Mouse (Mus musculus): ENCODE data around the gene Chd8. TPM values are rescaled to one million over a fixed set of nuclear protein-coding genes. Genes with fewer than 3 reads are reported as not detected.

Chd8 gene
- total RNA-seq, 2 experiments from 2014 or later, result 38.6 to 43.2 TPM

GRCm38 (mm10) chr14:52225972-52226371, 31.6 kb downstream of the Chd8 start:
- DNase-seq, result no peak
- intact Hi-C loops (cut with DNase I), result loop anchor here (5.0 kb wide), 1 partner anchor 54 kb away; no protein-coding TSS in a partner anchor

GRCm38 (mm10) chr14:52217261-52217660, 40.3 kb downstream of the Chd8 start:
- DNase-seq, result no peak
- intact Hi-C loops (cut with DNase I), result loop anchor here (1.0 kb wide), 1 partner anchor 16 kb away; no protein-coding TSS in a partner anchor

GRCm38 (mm10) chr14:52199412-52199811, 58.2 kb downstream of the Chd8 start:
- intact Hi-C loops (cut with DNase I), result loop anchor here (5.0 kb wide), 3 partner anchors 97 to 217 kb away; partner anchors contain the start of genes Arhgef40, Hnrnpc and Zfp219
- no peak for DNase-seq

GRCm38 (mm10) chr14:52198141-52198540, 59.4 kb downstream of the Chd8 start:
- intact Hi-C loops (cut with DNase I), result loop anchor here (5.0 kb wide), 3 partner anchors 96 to 216 kb away; partner anchors contain the start of genes Arhgef40, Hnrnpc and Zfp219
- DNase-seq, result no peak

- DNase-seq, result peak; percentile 79 to 90
Observed at GRCm38 (mm10) chr14:52197156-52197878, 60.3 kb downstream of the Chd8 start, which contains the start of gene Supt16. Gene Supt16, minus strand, starts transcription at chr14:52197416.

GRCm38 (mm10) chr14:52196230-52197155, 61.1 kb downstream of the Chd8 start:
- intact Hi-C loops (cut with DNase I), result loop anchor here (5.0 kb wide), 3 partner anchors 94 to 214 kb away; partner anchors contain the start of genes Arhgef40, Hnrnpc and Zfp219
- peak in 1 of 2 experiments; percentile 16 for DNase-seq

More at GRCm38 (mm10) chr14:52197156-52197878, 60.3 kb downstream of the Chd8 start, which contains the start of gene Supt16:
- intact Hi-C loops (cut with DNase I), result loop anchor here (5.0 kb wide), 3 partner anchors 95 to 215 kb away; partner anchors contain the start of genes Arhgef40, Hnrnpc and Zfp219

- intact Hi-C loops (cut with DNase I), result loop anchor here (2.0 to 5.0 kb wide), 4 partner anchors 75 to 213 kb away; partner anchors contain the start of genes Arhgef40, Hnrnpc and Zfp219
Observed at GRCm38 (mm10) chr14:52195691-52196090, 61.9 kb downstream of the Chd8 start.

GRCm38 (mm10) chr14:52190740-52191359, 66.7 kb downstream of the Chd8 start:
- intact Hi-C loops (cut with DNase I), result no loop called here
- peak in 1 of 2 experiments; percentile 18 for DNase-seq

More at GRCm38 (mm10) chr14:52195691-52196090, 61.9 kb downstream of the Chd8 start:
- DNase-seq, result peak; percentile 18 to 39

GRCm38 (mm10) chr14:52189519-52189918, 68.1 kb downstream of the Chd8 start:
- no peak for DNase-seq
- intact Hi-C loops (cut with DNase I), result no loop called here

- DNase-seq, result no peak
- intact Hi-C loops (cut with DNase I), result no loop called here
Observed at GRCm38 (mm10) chr14:52188788-52189187, 68.8 kb downstream of the Chd8 start.

- no peak for DNase-seq
- intact Hi-C loops (cut with DNase I), result no loop called here
Observed at GRCm38 (mm10) chr14:52166571-52166970, 91.0 kb downstream of the Chd8 start.

GRCm38 (mm10) chr14:52160911-52161310, 96.7 kb downstream of the Chd8 start:
- intact Hi-C loops (cut with DNase I), result no loop called here
- no peak for DNase-seq

GRCm38 (mm10) chr14:52155008-52155407, 102.6 kb downstream of the Chd8 start:
- intact Hi-C loops (cut with DNase I), result no loop called here

GRCm38 (mm10) chr14:52152613-52153012, 105.0 kb downstream of the Chd8 start:
- intact Hi-C loops (cut with DNase I), result no loop called here
- DNase-seq, result no peak

More at GRCm38 (mm10) chr14:52155008-52155407, 102.6 kb downstream of the Chd8 start:
- no peak for DNase-seq

GRCm38 (mm10) chr14:52152179-52152578, 105.4 kb downstream of the Chd8 start:
- DNase-seq, result no peak
- intact Hi-C loops (cut with DNase I), result no loop called here

- DNase-seq, result no peak
- intact Hi-C loops (cut with DNase I), result no loop called here
Observed at GRCm38 (mm10) chr14:52149888-52150287, 107.7 kb downstream of the Chd8 start.

All from heart, postnatal 36 days (tissue).